Mouse (Mus musculus): Measurements from ENCODE around the gene Acat2.
"Not testable (repeated sequence)": the region's sequence is repeated elsewhere in the genome, so short reads cannot be mapped to it uniquely, and the experiment has no call there.

Gene Acat2

GRCm38 (mm10) chr17:12960331-12960873, at the start of gene Acat2:
Gene Acat2 (minus strand): TSS chr17:12960747.
- DNase-seq (ENCODE audit: low spot score in 2 of 2): peak; percentile 97 to 98

- DNase-seq (ENCODE audit: low spot score in 2 of 2): no peak
These were observed 49.3 kb upstream of the Acat2 start for GRCm38 (mm10) chr17:13009887-13010286.

DNA sequence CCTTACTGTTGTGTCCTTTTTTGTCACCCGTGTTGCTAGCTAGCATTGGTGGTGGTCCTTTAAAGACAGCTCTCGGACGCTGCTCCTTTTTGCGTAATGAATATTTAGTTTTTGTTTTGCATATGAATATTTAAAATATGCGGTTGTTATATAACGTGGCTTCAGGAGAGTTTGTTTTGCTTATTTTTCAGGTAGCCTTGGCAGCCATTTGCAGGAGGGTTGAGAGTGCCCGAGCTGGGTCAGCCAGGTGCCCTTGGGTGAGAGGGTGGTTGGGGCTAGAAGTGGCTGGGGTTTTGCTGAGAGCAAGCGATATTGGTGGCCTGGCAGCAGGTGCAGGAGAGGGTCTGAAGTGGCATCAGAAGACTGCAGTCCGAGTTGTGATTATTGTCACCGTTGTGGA, 48.0 kb upstream of the Acat2 start:
- peak in 1 of 2 experiments; percentile 38 for DNase-seq (ENCODE audit: low spot score in 2 of 2)

DNA sequence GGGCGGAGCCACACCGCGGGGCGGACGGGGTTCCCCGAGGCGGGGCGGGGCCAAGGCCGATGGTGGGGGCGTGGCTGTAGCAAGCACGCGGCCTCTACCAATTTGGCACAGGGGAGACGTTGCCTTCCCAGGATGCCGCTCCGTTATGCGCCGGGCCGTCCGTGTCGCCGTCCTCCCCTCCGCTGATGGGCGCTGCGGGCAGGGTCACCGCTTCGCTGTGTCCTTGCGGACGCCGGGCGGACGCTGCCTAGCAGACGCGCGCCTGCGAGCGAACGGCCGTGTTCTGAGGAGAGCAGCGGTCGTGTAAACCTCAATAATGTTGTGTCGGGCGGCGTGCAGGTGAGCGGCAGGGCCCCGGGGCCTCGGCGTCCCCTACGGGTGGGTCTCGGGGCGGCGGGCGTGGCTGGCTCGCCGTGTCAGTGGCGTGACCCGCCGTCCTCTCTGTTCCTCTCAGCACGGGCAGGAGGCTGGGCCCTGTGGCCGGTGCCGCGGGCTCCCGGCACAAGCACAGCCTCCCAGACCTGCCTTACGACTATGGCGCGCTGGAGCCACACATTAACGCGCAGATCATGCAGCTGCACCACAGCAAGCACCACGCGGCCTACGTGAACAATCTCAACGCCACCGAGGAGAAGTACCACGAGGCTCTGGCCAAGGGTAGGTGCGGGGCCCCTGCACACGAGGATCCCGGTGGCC, 47.3 kb upstream of the Acat2 start:
- DNase-seq (ENCODE audit: low spot score in 2 of 2): peak; percentile 98

- DNase-seq (ENCODE audit: low spot score in 2 of 2): no peak
These were observed 46.4 kb upstream of the Acat2 start for GRCm38 (mm10) chr17:13006984-13007383.

DNA sequence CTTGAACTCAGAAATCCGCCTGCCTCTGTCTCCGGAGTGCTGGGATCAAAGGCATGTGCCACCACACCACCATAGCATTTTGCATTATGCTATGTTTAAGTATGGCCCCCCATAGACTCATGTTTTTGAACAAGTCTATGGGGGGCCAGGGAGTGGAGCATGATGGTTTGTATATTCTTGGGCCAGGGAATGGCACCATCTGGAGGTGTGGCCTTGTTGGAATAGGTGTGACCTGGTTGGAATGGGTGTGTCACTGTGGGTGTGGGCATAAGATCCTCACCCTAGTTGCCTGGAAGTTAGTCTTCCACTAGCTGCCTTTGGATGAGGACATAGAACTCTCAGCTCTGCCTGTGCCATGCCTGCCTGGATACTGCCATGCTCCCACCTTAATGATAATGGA, 46.0 kb upstream of the Acat2 start, which contains the start of gene Sod2:
Gene Sod2 (plus strand): TSS at position 301 of the 400 bp plus-strand sequence.
- DNase-seq (ENCODE audit: low spot score in 2 of 2): not testable (repeated sequence)

GRCm38 (mm10) chr17:13004436-13004835, 43.9 kb upstream of the Acat2 start:
- not testable (repeated sequence) for DNase-seq (ENCODE audit: low spot score in 2 of 2)

DNA sequence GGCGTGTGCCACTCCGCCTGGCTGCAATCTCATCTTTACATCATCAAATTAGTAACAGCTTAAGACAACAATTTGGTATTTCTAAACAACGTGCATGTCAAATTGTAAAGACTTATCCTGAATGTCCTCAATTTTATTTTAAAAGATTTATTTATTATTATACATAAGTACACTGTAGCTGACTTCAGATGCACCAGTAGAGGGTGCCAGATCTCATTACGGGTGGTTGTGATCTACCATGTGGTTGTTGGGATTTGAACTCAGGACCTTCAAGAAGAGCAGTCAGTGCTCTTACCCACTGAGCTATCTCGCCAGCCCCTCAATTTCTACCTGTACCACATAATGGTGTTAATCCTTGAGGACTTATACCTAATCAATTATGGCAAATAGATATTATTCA, 41.7 kb upstream of the Acat2 start:
- not testable (repeated sequence) for DNase-seq (ENCODE audit: low spot score in 2 of 2)

- no peak for DNase-seq (ENCODE audit: low spot score in 2 of 2)
These were observed 38.5 kb upstream of the Acat2 start for GRCm38 (mm10) chr17:12999069-12999468.

DNA sequence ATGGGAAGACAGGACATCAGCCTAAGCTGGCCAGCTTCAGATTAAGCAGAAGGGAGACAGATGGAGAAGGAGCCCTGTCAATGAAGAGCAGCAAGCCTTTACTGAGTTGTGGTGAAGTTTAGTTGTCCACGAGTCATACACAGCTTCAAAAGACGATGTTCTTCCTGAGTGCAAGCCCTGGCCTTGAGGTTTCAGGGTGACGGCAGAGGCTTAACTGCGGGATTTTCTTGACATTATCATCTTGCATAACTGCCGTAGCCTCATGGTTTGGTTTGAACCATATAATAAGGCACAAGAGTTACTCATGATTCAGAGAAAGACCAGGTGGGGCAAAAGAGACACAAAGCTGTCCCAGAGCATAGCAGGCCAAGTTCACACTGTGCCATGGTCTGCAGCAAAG, 37.3 kb upstream of the Acat2 start:
- no peak for DNase-seq (ENCODE audit: low spot score in 2 of 2)

DNA sequence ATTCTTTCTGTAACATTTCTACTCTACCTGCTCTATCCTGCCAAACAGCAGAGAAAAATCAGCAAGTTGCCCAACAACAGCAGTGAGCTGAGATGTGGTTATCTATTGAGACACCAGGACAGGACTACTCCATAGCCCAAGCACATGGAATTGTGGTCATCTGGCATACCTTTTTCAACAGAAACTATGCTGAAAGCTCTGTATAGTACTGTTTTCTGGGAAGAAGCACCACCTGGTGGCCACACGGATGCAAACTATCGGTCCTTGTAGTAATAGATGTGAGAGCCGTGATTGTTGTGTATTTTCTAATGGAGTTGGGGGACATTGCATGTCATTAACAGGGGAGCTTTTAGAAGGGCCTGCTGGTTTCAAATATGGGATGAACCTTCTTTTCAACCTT, 35.8 kb upstream of the Acat2 start:
- peak; percentile 62 to 76 for DNase-seq (ENCODE audit: low spot score in 2 of 2)

GRCm38 (mm10) chr17:12994069-12994468, 33.5 kb upstream of the Acat2 start, which contains the start of gene Wtap:
Gene Wtap (minus strand): TSS chr17:12994169.
- DNase-seq (ENCODE audit: low spot score in 2 of 2): no peak

- peak; percentile 97 for DNase-seq (ENCODE audit: low spot score in 2 of 2)
These were observed 32.0 kb upstream of the Acat2 start for GRCm38 (mm10) chr17:12992470-12992991.

DNA sequence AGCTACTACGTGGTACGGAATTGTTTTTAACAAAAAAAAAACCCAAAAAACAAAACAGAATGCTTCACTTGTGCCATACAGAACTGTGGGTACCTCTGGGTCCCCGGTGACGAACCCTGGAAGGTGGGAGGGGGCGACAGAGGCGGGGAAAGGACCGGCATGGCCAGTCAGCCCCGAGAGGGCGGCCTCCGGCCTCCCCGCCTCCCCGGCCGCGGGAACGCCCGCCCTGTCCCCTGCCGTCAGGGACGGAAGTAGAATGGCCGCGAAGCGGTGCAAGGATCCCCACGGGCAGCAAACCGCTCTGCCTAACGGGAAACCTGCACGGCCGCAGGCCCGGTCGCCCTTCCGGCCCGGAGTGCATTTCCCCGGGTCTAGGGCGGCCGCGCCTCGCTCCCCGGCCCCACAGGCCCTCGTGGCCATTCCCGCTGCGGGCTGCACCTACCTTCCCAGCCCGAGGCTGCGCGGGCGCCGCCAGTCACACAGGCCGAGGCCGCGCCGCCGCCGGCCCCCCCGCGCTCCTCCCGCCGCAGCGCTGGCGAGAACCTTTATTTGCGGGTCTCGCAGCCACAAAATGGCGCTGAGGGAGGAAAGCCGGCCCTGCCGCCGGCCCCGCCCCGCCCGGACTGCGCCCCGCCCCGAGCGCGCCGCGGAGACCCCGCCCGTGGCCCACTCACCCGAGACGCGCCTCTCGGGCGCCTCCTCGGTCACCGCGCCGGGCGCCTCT, 31.2 kb upstream of the Acat2 start:
- DNase-seq (ENCODE audit: low spot score in 2 of 2): peak; percentile 88 to 90

DNA sequence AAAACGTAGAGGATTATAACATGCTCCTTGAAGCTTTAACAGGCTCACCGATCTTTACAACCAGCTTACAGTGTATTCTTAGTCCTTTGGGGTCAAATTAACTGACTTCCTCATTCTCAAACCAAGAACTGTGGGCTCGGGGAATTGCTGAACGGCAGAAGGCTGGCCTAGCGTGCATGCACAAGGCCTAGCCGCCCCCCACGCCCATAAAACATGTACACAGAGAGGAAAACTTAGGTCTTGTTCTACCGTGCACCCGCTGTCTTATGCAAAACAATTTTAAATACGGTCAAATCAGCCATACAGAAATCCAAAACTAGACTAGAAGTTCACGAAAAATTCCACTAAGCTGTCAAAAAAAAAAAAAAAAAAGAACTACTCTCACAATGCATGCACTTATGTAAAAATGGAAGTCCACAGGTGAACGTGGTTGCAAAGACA, 30.7 kb upstream of the Acat2 start:
- peak in 1 of 2 experiments; percentile 50 for DNase-seq (ENCODE audit: low spot score in 2 of 2)

DNA sequence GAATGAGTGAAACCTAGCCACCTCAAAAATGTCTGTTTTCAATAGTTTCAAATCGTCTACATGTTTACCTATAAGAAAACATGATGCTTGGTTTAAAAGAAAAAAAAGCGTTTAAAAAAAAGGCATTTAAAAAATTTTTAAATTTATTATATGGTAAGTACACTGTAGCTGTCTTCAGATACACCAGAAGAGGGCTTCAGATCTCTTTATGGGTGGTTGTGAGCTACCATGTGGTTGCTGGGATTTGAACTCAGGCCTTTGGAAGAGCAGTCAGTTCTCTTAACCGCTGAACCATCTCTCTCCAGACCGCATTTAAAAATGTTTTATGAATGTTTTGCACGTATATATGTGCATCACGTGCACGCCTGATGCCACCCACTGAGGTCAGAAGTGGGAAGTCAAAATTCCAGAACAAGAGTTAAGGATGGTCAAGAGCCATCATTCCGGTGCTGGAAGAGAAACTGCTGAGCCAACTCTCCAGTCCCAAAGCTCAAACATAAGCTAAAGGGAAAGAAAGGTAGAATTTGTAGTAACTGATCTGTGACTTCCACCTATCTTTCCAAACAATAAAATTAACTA, 30.1 kb upstream of the Acat2 start:
- no peak for DNase-seq (ENCODE audit: low spot score in 2 of 2)

DNA sequence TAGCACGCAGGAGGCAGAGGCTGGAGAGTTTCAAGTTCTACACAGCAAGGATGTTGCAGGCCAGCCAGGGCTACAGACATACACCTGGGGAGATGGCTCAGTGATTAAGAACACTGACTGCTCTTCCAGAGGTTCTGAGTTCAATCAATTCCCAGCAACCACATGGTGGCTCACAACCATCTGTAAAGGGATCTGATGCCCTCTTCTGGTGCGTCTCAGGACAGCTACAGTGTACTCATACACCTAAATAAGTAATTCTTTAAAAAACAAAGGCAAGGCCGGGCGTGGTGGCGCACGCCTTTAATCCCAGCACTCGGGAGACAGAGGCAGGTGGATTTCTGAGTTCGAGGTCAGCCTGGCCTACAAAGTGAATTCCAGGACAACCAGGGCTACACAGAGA, 27.5 kb upstream of the Acat2 start:
- not testable (repeated sequence) for DNase-seq (ENCODE audit: low spot score in 2 of 2)

DNA sequence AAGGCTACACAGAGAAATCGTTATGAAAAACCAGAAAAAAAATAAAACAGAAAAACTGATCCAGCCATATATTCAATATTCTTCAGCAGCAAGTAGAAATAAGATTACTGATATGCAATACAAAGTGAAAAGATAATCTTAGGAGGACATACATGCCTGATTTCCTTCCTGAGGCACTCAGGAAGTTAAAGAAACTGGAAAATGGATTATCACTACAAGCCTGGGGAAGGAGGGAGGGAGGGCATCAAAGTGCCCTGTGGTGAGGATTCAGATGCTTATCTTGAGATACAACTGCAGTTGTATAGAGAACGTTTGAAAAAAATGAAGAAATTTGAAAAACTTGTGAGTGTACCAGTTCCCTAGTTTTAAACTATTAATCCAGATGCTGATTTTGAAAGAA, 23.4 kb upstream of the Acat2 start:
- DNase-seq (ENCODE audit: low spot score in 2 of 2): no peak

- DNase-seq (ENCODE audit: low spot score in 2 of 2): no peak
These were observed 18.0 kb upstream of the Acat2 start for GRCm38 (mm10) chr17:12978546-12978945.

- no peak for DNase-seq (ENCODE audit: low spot score in 2 of 2)
These were observed 13.3 kb upstream of the Acat2 start for GRCm38 (mm10) chr17:12973851-12974250.

DNA sequence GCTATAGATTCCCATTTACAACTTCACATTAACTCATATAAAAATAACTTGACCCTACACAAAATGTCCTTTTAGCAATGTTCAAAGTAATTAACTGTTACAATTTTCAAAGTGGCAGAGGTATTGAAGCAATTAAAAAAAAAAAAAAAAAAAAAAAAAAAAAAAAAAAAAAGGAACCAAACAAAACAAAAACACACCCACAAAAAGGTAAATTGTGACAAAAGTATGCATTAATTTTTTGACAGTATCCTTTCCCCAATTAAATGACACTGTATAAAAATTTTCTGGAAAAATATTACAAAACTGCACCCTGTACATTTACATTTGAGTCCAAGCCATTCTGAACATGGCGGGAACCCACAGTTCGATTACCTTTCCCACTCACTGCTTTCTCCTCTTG, 6.6 kb upstream of the Acat2 start:
- no peak for DNase-seq (ENCODE audit: low spot score in 2 of 2)

- no peak for DNase-seq (ENCODE audit: low spot score in 2 of 2)
These were observed 2.9 kb upstream of the Acat2 start for GRCm38 (mm10) chr17:12963476-12963875.

Measured in right cerebral cortex, postnatal 10 days (tissue).